Mouse (Mus musculus): ENCODE results near the gene Amn. TPM values are rescaled to one million over a fixed set of nuclear protein-coding genes. Genes with fewer than 3 reads are reported as not detected.

The Amn gene
- total RNA-seq, 2 experiments from 2014 or later = 0.85 to 9.9 TPM

GRCm38 (mm10) chr12:111321832-111322231, 50.9 kb downstream of the Amn start:
- DNase-seq (ENCODE audit: low spot score in 2 of 2) = no peak

GRCm38 (mm10) chr12:111323423-111323822, 52.5 kb downstream of the Amn start:
- DNase-seq (ENCODE audit: low spot score in 2 of 2) = no peak

GRCm38 (mm10) chr12:111324536-111324935, 53.6 kb downstream of the Amn start:
- no peak for DNase-seq (ENCODE audit: low spot score in 2 of 2)

GRCm38 (mm10) chr12:111324949-111325348, 54.1 kb downstream of the Amn start:
- no peak for DNase-seq (ENCODE audit: low spot score in 2 of 2)

DNA sequence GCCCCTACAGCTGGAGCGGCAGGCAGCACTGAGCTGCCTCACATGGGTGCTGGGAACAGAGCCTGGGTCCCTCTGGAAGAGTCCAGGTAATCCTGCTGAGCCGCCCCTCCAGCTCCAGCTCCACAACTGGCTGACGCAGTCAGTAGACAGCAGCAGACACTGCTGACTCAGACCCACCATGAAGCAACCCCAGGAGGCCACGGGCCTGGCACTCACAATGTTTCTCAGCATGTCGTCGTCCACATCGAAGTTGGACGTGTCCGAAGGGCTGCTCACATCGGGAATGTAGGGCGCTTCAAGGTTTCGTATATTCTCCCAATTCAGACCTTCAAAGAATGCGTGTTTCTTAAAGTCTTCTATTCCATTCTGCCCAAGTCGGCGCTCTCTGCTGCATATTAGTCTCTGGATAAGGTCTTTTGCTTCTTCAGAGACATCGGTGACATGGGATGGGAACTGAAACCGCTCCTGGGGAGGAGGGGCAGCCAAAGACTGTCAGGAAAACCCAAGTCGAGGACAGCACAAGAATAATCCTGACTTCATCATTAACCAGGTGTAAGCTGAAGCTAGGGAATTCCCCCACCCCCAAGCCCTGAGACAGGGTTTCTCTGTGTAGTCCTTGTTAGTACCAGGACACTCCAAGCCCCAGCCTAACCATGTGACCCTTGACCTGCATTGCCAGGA, 55.0 kb downstream of the Amn start:
- no peak for DNase-seq (ENCODE audit: low spot score in 2 of 2)

Other genes starting within 250 kb of the Amn start
- gene Rcor1, start 231.7 kb upstream of the Amn start, total RNA-seq (2021) = 10 to 100 TPM; 47.5 to 49.4 TPM
- 10 to 100 TPM; 31.5 to 34.5 TPM for gene Traf3, start 104.7 kb upstream of the Amn start, total RNA-seq (2021)
- not detected for gene 4930595D18Rik, start 86.6 kb upstream of the Amn start, total RNA-seq (2021)
- 100 to 1,000 TPM; 127 to 134 TPM for gene Cdc42bpb, start 106.6 kb downstream of the Amn start, total RNA-seq (2021)
- gene Lbhd2, start 135.7 kb downstream of the Amn start, total RNA-seq (2021) = 1 to 10 TPM; 1.1 to 3.0 TPM
- gene Exoc3l4, start 145.9 kb downstream of the Amn start, total RNA-seq (2021) = 10 to 100 TPM in 1 of 2 experiments, 1 to 10 TPM in 1; 9.6 to 10.4 TPM
- 10 to 100 TPM; 17.6 to 25.8 TPM for gene Tnfaip2, start 171.4 kb downstream of the Amn start, total RNA-seq (2021)
- gene Gm266, start 214.7 kb downstream of the Amn start, total RNA-seq (2021) = 10 to 100 TPM in 1 of 2 experiments, 1 to 10 TPM in 1; 1.4 to 11.3 TPM

All from adrenal gland, postnatal 4 days (tissue).